Mouse (Mus musculus): ENCODE measurements at regions not wholly inside any gene's neighbourhood (a gene's known extent, or its start where the extent isn't known, plus 50 kb on each side); places are given as distances from the start of the nearest gene placed in this dataset.

DNA sequence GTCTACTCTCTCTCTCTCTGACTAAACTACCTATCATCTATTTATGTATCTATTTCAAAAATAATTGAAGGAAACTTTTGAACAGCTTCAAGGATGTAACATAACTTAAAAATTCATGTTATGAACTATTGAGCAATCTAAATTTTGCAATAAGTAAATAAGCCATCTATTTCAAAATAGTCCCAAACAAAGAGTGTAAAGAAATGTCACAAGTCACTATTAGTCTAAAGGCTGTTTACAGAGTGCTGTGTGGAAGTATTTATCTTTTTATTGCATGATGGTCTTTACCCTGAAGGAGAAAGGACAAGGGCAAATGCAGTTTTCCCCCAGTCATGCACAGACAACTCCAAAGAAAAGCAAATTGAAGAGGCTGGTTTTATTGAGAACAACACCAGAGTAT, 496.0 kb downstream of the Olfm4 start:
- DNase-seq (ENCODE audit: low read depth, low spot score), result no peak

- no peak for DNase-seq (ENCODE audit: low read depth, low spot score)
Measured at GRCm38 (mm10) chr14:80482771-80483170, 498.9 kb downstream of the Olfm4 start.

GRCm38 (mm10) chr14:80484256-80484655, 500.4 kb downstream of the Olfm4 start:
- DNase-seq (ENCODE audit: low read depth, low spot score), result no peak

- no peak for DNase-seq (ENCODE audit: low read depth, low spot score)
Measured at GRCm38 (mm10) chr14:80485149-80485548, 501.3 kb downstream of the Olfm4 start.

GRCm38 (mm10) chr14:80486605-80487004, 502.7 kb downstream of the Olfm4 start:
- DNase-seq (ENCODE audit: low read depth, low spot score), result no peak

DNA sequence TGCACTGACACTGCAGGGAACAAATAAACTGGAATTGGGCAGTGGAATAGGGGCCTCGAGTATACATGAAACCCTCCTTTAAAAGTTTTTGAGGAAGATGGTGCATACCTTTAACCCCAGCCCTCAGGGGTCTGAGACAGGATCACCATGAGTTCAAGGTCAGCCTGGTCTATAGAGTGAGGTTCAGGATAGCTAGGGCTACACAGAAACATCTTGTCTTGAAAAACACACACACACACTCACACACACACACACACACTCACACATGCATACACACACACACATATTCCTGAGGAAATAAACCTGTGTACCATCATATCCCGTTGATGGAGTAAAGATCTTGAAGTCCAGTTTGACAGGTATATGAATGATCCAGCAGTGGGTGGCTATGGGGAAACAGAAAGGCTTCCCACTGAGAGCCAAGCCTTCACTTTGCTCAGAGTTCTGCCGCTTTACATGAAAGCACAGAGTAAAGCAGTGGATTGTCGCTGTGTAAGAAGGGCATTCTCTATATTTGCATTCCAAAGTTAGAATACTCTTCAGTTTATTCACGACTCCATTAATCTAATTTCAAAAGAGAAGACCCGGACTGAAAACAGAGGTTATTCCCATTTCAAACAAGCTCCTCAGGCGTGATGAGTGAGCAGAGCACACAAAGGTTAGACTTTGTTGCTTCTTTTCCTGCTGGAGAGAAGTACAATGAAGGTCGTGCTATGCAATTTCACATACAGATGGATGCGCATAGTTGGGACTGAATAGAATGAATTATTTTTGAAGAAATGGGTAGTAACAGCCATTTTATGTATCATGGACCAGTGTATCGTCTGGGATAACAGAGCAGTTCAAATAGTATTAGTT, 508.4 kb downstream of the Olfm4 start:
- DNase-seq (ENCODE audit: low read depth, low spot score), result no peak

GRCm38 (mm10) chr14:80492901-80493279, 509.0 kb downstream of the Olfm4 start:
- DNase-seq (ENCODE audit: low read depth, low spot score), result no peak

DNA sequence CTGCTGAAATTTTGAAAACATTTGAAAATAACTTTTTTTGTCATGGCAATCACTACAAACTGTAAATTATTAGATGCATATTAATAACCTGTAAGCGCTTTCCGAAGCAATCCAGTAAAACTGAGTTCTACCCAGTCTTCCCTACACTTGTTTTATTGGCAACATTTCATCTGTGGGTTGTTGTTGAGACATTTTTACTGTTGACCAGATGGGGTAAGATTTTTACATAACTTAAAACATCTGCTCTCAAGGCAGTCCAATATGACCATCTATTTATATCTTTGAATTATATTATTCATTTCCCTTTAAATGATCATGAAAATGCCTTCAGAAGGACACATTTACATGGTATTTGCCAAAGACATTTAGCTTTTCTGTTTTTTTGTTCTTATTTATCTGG, 520.5 kb downstream of the Olfm4 start:
- no peak for DNase-seq (ENCODE audit: low read depth, low spot score)

DNA sequence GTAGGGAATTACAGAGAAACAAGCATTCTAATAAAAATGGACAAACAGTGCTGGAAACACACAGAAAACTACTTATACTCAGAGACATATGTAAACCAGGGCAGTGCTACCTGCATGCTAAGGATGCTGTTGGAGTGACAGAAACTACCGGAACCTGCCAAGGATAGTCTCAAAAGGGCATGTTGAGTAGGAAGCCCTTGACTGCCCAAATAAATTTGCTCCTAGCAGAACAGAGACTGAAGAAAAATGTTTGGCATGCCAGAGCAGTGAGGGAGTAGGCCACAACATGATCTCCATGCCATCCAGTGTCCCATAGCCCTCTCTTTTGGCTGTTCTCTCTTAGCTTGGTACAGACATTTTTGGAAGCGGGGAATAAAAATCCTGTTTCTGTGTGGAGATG, 532.7 kb downstream of the Olfm4 start:
- no peak for DNase-seq (ENCODE audit: low read depth, low spot score)

GRCm38 (mm10) chr14:80521216-80521615, 537.3 kb downstream of the Olfm4 start:
- DNase-seq (ENCODE audit: low read depth, low spot score), result no peak

- DNase-seq (ENCODE audit: low read depth, low spot score), result no peak
Measured at GRCm38 (mm10) chr14:80521631-80522030, 537.8 kb downstream of the Olfm4 start.

DNA sequence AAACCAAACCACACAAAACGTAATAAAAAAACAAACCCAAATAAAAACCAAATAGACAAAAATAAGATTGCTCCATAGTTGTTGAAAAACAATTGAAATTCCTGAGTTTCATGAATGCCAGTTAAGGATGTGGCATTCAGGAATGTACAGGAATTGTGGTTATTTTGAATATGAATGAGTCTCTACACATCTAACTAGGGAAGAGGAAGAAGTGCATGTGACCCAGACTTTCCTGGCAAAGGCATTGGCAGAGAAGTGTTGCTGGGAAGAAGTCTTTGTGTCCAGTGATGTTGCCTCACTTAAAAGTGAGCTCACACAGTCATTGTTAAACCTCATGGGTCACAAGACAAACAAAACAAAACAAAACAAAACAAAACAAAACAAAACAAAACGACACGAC, 538.7 kb downstream of the Olfm4 start:
- DNase-seq (ENCODE audit: low read depth, low spot score), result peak; percentile 21

DNA sequence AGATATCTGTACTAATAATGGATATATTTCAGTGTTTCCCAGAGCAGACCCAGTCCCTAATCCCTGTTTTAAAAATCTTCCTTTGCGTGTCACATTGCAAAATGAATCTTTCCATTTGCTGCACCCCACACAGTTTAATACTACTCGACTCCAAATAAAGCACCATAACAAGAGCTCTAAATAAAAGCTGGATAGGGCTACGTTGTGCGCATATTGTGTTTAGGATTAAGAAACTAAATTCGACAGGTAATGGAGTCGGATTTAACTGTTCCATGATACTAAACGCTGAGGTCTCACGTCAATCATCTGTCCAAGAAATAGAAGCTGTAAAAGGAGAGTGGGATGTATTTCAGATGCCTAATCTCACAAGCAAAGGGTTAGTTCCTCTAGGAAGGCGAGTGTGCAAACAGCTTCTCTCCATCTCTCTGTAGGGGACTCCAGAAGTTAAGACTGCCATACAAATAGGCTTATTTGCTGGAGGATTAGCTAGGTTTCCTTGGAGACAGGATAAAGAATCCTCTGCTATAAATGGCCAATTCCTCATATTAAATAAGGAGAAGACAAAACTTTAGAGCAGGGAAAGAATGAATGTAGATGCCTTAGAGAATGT, 544.6 kb downstream of the Olfm4 start:
- no peak for DNase-seq (ENCODE audit: low read depth, low spot score)

DNA sequence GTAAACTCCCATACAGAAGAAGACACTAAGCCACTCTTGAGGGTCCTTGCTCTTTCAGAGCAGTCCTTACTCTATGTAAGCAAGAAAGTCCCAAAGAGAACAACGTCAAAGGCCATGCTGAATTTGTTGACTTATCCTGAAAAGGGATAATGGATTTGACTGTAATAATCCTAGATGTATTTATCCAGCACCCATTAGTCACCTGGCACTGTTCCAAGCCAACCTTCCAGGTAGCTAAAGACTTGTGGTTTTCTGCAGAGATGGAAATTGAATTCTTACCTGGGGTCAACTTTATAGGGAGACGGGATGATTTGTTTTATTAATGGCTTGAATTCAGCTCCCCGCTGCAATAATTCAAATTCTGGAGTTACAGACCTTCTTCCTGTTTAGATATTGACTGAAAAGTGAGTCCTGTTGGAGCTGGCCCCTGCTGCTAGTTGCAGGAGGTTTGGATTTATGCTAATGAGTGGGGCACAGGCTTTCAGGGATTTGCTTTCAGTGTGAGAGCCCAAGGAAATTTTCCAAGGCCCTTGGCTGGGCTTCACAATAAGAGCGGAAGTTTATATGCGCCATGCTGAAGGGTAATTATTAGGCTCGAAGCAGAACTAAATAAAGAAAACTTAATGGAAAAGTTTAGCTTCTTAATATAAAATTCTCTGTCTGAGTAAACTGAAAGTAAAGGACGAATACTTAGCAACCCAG, 552.3 kb downstream of the Olfm4 start:
- DNase-seq (ENCODE audit: low read depth, low spot score), result no peak

- no peak for DNase-seq (ENCODE audit: low read depth, low spot score)
Measured at GRCm38 (mm10) chr14:80559950-80560349, 576.1 kb downstream of the Olfm4 start.

All from ES-CJ7 (cell line).